Mouse (Mus musculus) embryonic facial prominence, embryonic 14.5 days (tissue): Measurements from ENCODE around the gene Zfp668. TPM values are rescaled to one million over a fixed set of nuclear protein-coding genes. Genes with fewer than 3 reads are reported as not detected.

Source experiments
- ATAC-seq: fragments of 200-750 bp; cut with Nextera tagmentation; 2 replicates; pipeline ENCODE4 v1.8.0; 2017; ENCODE audit warnings: low read depth, moderate number of reproducible peaks, moderate TSS enrichment
- DNase-seq: peaks from one replicate; pipeline ENCODE4 v3.0.0-alpha.2; 2015; ENCODE audit warnings: low spot score
- H3K27ac ChIP-seq: fragments of 300-500 bp; sonication (generic); replicated peaks from 2 replicates; pipeline ENCODE4 v1.5.1; 2014; ENCODE audit warnings: low read depth, mild to moderate bottlenecking, low read length, moderate library complexity
- H3K27me3 ChIP-seq: fragments of 300-500 bp; sonication (generic); replicated peaks from 2 replicates; pipeline ENCODE4 v1.6.1; 2014; ENCODE audit warnings: low read length; ENCODE audit not compliant: control insufficient read depth, insufficient read depth
- H3K36me3 ChIP-seq: fragments of 300-500 bp; sonication (generic); 2 replicates; pipeline ENCODE4 v1.6.1; 2014; ENCODE audit warnings: low read length, mixed read lengths; ENCODE audit not compliant: control insufficient read depth, insufficient read depth
- H3K4me1 ChIP-seq: fragments of 300-500 bp; sonication (generic); 2 replicates; pipeline ENCODE4 v1.6.1; 2014; ENCODE audit warnings: antibody characterized with exemption, low read length; ENCODE audit not compliant: control insufficient read depth, insufficient read depth
- H3K4me2 ChIP-seq: fragments of 300-500 bp; sonication (generic); 2 replicates; pipeline ENCODE4 v1.6.1; 2014; ENCODE audit warnings: low read depth, mild to moderate bottlenecking, low read length, moderate library complexity, mixed read lengths
- H3K4me3 ChIP-seq: fragments of 300-500 bp; sonication (generic); 2 replicates; pipeline ENCODE4 v1.5.1; 2014; ENCODE audit warnings: low read depth, mild to moderate bottlenecking, low read length
- H3K9ac ChIP-seq: fragments of 300-500 bp; sonication (generic); 2 replicates; pipeline ENCODE4 v1.6.1; 2014; ENCODE audit warnings: low read depth, mild to moderate bottlenecking, low read length, moderate library complexity, mixed read lengths
- H3K9me3 ChIP-seq: fragments of 300-500 bp; sonication (generic); 2 replicates; pipeline ENCODE4 v1.6.1; 2016; ENCODE audit warnings: low read length; ENCODE audit not compliant: control insufficient read depth
- WGBS: fragments of 180-500 bp; shearing (Covaris S2); extraction: QIAGEN DNeasy Blood & Tissue Kit; methylation state at CpG from one replicate; pipeline ENCODE4 v1.1.7; 2014; 5-methylcytosine and 5-hydroxymethylcytosine counted together
- polyA plus RNA-seq: library from polyadenylated mRNA; unstranded; fragments of >200 nt; fragmentation: Nextera tagmentation; extraction: Ambion mirVana; gene quantifications from 2 replicates; pipeline ENCODE4 v1.2.1, GENCODE M21; 2014

The Zfp668 gene
- polyA plus RNA-seq, 1 experiment from 2014 or later, result 11.2 TPM

DNA sequence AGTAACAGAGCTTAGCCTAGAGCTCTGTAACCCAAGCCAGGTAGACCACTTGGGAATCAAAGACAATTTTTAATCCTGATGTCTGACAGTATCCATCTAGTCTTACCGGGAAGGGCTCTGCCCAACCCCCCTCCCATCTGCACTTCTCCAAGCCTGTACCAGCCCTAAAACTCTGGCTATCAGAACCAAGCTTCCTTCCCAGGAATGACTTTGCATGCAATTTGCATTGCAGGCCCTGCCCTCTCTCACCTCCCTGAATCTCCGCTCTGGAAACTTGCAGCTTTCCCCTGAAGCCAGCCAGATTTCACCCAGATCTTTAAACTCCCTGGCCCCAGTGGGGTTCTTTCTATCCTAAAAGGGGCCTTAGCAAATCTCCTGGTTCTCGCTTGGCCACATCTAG, 11.2 kb upstream of the Zfp668 start:
- H3K9ac ChIP-seq, result no peak overlapping the region
- no peak overlapping the region for H3K4me2 ChIP-seq
- peaks cover 81% of the 10 kb centered on the region for H3K36me3 ChIP-seq
- H3K27me3 ChIP-seq, result no peaks in the 10 kb centered on the region
- no peak for DNase-seq
- 77% methylated on average over 3 of the region's 3 CpGs for WGBS
- no peak overlapping the region for H3K4me3 ChIP-seq
- H3K27ac ChIP-seq, result no peak overlapping the region
- no peaks in the 10 kb centered on the region for H3K9me3 ChIP-seq
- no peaks in the 10 kb centered on the region; the same call in 1 of the 2 replicates for H3K4me1 ChIP-seq
- no peak for ATAC-seq

DNA sequence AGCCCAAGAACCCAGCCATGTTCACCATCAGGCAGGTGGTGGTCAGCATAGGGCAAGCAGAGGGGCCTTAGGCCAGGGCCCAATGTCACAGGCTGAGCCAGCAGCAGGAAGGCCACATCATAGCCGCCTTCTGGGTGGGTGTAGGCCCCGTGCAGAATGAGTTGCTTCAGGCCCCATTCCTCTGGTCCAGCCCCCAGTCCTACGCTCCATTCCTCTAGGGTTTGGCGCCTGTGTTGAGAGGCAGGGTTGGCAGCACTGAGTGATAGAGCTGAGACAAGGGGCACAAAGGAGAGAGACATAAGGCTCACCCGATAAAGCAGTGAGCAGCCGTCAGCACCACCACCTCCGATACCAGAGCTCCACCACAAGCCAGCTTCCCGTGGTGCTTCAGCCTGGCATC, 10.6 kb upstream of the Zfp668 start:
- H3K36me3 ChIP-seq, result peaks cover 81% of the 10 kb centered on the region
- H3K4me2 ChIP-seq, result no peak overlapping the region
- no peak overlapping the region for H3K4me3 ChIP-seq
- no peak overlapping the region for H3K27ac ChIP-seq
- no peaks in the 10 kb centered on the region for H3K9me3 ChIP-seq
- ATAC-seq, result no peak
- no peaks in the 10 kb centered on the region for H3K27me3 ChIP-seq
- H3K4me1 ChIP-seq, result no peaks in the 10 kb centered on the region; the same call in 1 of the 2 replicates
- no peak overlapping the region for H3K9ac ChIP-seq
- no peak for DNase-seq
- 84% methylated on average over 5 of the region's 8 CpGs for WGBS

DNA sequence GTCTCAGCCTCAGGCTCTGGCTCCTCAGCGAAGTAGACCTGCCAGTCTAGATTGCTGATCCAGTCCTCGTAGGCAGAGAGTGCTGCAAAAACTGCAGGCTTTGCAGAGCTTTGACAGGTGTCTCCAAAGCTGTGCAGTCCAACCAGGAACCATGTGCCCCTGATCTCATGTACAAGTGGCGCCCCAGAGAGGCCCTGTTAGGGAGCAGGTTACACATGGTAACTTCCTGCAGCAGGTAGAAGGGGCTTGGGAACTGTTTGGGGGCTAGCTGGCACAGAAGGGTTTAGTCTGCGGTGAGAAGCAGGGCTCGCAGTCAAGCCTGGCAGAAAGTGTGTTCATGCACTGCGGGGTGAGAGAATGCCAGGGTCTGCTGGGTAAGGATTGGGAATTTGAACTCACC, 9.9 kb upstream of the Zfp668 start:
- WGBS, result 84% methylated on average over 6 of the region's 6 CpGs
- ATAC-seq (no peak), DNase-seq (no peak)
- Histone ChIP-seq H3K27ac (no peak overlapping the region), H3K4me2 (no peak overlapping the region), H3K4me3 (no peak overlapping the region), H3K9ac (0 out of 2 replicates have a peak overlapping the region, but pooled peaks have one; percentile 25), H3K36me3 (peaks cover 85% of the 10 kb centered on the region), H3K9me3 (no peaks in the 10 kb centered on the region), H3K4me1 (no peaks in the 10 kb centered on the region; the same call in 1 of the 2 replicates), H3K27me3 (no peaks in the 10 kb centered on the region)

DNA sequence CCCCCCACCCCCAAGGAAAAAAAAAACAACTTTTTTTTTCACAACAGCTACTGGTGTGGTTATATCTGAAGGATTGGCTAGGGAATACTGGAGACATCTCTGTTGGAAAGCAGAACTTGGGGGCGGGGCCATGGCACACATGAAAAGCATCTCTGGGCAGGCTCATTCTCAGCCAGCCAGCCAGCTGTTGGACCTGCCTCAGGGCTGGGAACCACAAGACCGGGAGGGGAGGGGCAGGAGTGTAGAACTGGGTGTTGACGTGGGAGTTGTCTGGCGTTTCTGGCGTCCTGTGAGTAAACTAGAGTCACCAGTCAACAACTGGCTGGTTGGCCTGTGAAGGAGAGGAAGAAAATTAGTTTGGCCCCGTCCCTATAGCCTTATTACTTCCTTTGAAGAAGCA, 9.3 kb upstream of the Zfp668 start:
- peaks cover 91% of the 10 kb centered on the region for H3K36me3 ChIP-seq
- H3K4me1 ChIP-seq, result no peaks in the 10 kb centered on the region; the same call in 1 of the 2 replicates
- H3K27ac ChIP-seq, result no peak overlapping the region
- 60% methylated on average over 6 of the region's 6 CpGs for WGBS
- no peak overlapping the region for H3K9ac ChIP-seq
- peak; percentile 48 for DNase-seq
- H3K9me3 ChIP-seq, result no peaks in the 10 kb centered on the region
- ATAC-seq, result 0 out of 2 replicates have a peak, but pooled peaks have one; percentile 10
- no peak overlapping the region for H3K4me3 ChIP-seq
- H3K4me2 ChIP-seq, result no peak overlapping the region
- no peaks in the 10 kb centered on the region for H3K27me3 ChIP-seq

DNA sequence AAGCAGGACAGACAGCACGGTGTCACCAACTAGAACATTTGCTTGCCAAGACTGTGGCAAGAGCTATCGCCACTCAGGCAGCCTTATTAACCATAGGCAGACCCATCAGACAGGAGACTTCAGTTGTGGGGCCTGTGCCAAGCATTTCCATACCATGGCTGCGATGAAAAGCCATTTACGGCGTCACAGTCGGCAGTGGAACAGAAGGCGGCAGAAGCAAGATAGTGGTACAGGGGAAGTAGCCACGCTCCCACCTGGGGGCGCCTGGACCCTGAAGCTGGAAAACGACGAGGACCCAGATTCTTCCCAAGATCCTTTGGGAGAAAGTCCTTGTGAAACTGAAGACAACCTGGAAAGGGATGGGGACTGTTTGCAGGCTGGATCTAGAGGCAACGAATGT, 3.8 kb upstream of the Zfp668 start:
- DNase-seq (no peak), ATAC-seq (no peak)
- Histone ChIP-seq H3K9me3 (no peaks in the 10 kb centered on the region), H3K36me3 (peaks cover 77% of the 10 kb centered on the region), H3K4me1 (peaks cover 7% of the 10 kb centered on the region), H3K4me3 (no peak overlapping the region), H3K27ac (no peak overlapping the region), H3K27me3 (no peaks in the 10 kb centered on the region), H3K9ac (no peak overlapping the region), H3K4me2 (no peak overlapping the region)
- WGBS, result 89% methylated on average over 12 of the region's 12 CpGs

DNA sequence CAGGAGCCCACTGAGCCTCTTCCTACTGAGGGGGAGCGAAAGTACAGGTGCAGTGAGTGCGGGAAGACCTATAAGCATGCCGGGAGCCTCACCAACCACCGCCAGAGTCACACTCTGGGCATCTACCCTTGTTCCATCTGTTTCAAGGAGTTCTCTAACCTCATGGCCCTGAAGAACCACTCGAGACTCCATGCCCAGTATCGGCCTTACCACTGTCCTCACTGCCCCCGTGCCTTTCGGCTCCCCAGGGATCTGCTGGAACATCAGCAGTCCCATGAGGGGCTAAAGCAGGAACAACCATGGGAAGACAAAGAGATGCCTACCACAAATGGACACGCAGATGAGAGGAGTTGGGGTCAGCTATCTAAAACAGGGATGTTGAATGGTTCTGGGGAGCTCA, 2.7 kb upstream of the Zfp668 start:
- ATAC-seq (no peak), DNase-seq (no peak)
- Histone ChIP-seq H3K27me3 (no peaks in the 10 kb centered on the region), H3K27ac (no peak overlapping the region), H3K9ac (no peak overlapping the region), H3K36me3 (peaks cover 66% of the 10 kb centered on the region), H3K4me1 (peaks cover 11% of the 10 kb centered on the region), H3K9me3 (no peaks in the 10 kb centered on the region), H3K4me2 (no peak overlapping the region), H3K4me3 (no peak overlapping the region)
- 95% methylated on average over 9 of the region's 9 CpGs for WGBS

DNA sequence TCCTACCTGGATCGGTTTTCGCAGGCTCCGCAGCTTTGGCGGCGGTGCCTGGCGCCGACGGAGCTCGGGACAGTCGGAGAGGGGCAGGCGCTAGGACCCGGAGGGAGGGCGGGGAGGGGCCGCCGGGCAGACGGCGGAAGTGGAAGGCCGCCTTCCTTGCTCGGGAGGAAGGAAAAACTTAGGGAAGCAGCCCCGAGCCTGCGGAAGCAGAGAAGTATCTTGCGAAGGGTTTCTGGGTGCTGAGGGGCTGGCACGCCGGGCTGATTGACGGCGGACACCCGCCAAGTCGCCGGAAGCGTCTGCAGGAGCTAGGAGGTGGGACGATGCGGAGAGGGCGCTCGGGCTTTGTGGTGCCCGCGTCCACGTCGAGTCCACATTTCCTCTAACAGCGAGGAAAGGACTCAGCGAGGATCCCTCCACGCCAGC, 574 bp downstream of the Zfp668 start, which contains the start of gene Zfp646:
Zfp646 (plus strand) TSS at position 181 of the 426 bp plus-strand sequence.
- Histone ChIP-seq H3K27me3 (no peaks in the 10 kb centered on the region), H3K4me1 (peaks cover 15% of the 10 kb centered on the region), H3K9ac (peak within 1 kb of the TSS; percentile 97), H3K4me3 (peak within 1 kb of the TSS; percentile 98), H3K27ac (peak within 1 kb of the TSS; percentile 99), H3K9me3 (no peaks in the 10 kb centered on the region), H3K4me2 (peak within 1 kb of the TSS; percentile 90), H3K36me3 (peaks cover 49% of the 10 kb centered on the region)
- peak; percentile 93 for ATAC-seq
- 0% methylated on average over 21 of the region's 41 CpGs for WGBS
- DNase-seq, result peak; percentile 95

DNA sequence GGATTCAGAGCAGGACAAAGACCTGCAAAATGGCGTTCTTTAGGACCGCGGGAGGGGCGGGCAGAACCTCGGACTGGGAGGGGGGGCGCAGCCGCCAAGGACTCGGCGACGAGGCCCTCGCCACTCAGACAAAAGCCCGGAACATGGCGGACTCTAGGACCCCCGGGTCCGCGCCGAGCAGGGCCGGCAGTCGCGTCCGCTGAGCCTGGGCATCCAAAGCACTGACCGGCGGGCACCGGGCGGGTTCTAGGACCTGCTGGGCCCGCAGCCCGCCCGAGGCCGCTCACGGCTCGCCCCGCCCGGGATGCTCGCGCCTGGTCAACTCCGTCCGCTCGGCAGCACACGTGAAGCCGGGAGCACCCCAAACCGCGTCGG, 1.0 kb downstream of the Zfp668 start:
- peaks cover 49% of the 10 kb centered on the region for H3K36me3 ChIP-seq
- no peaks in the 10 kb centered on the region for H3K9me3 ChIP-seq
- H3K9ac ChIP-seq, result peak overlapping the region; percentile 97
- 0% methylated on average over 3 of the region's 43 CpGs for WGBS
- no peaks in the 10 kb centered on the region for H3K27me3 ChIP-seq
- peak overlapping the region; percentile 90 for H3K4me2 ChIP-seq
- H3K27ac ChIP-seq, result peak overlapping the region; percentile 99
- peaks cover 15% of the 10 kb centered on the region for H3K4me1 ChIP-seq
- DNase-seq (peak; percentile 98), ATAC-seq (peak; percentile 96)
- H3K4me3 ChIP-seq, result peak overlapping the region; percentile 98
